Mouse (Mus musculus) midbrain, embryonic 11.5 days (tissue): ENCODE measurements around the gene Lgals4. TPM values are rescaled to one million over a fixed set of nuclear protein-coding genes. Genes with fewer than 3 reads are reported as not detected.

ENCODE experiments used
- ATAC-seq: fragments of 200-750 bp; cut with Nextera tagmentation; 2 replicates; pipeline ENCODE4 v1.8.0; 2017; ENCODE audit warnings: moderate TSS enrichment, moderate library complexity; ENCODE audit not compliant: low FRiP score
- DNase-seq: peaks from one replicate; pipeline ENCODE4 v3.0.0; 2015; ENCODE audit warnings: low spot score; ENCODE audit errors: missing footprints
- H3K27ac ChIP-seq: fragments of 300-500 bp; sonication (generic); 2 replicates; pipeline ENCODE4 v1.5.1; 2014; ENCODE audit warnings: low read depth, low read length
- H3K27me3 ChIP-seq: fragments of 300-500 bp; sonication (generic); 2 replicates; pipeline ENCODE4 v1.6.1; 2014; ENCODE audit warnings: mild to moderate bottlenecking, low read length, moderate library complexity, mixed read lengths; ENCODE audit not compliant: control insufficient read depth, insufficient read depth
- H3K36me3 ChIP-seq: fragments of 300-500 bp; sonication (generic); 2 replicates; pipeline ENCODE4 v1.6.1; 2014; ENCODE audit warnings: mild to moderate bottlenecking, low read length, moderate library complexity, mixed read lengths; ENCODE audit not compliant: control insufficient read depth, insufficient read depth
- H3K4me1 ChIP-seq: fragments of 300-500 bp; sonication (generic); 2 replicates; pipeline ENCODE4 v1.6.1; 2014; ENCODE audit warnings: low read length; ENCODE audit not compliant: control insufficient read depth, insufficient read depth
- H3K4me2 ChIP-seq: fragments of 300-500 bp; sonication (generic); 2 replicates; pipeline ENCODE4 v1.6.1; 2014; ENCODE audit warnings: mild to moderate bottlenecking, moderate library complexity
- H3K4me3 ChIP-seq: fragments of 300-500 bp; sonication (generic); 2 replicates; pipeline ENCODE4 v1.5.1; 2014; ENCODE audit warnings: low read depth, low read length
- H3K9ac ChIP-seq: fragments of 300-500 bp; sonication (generic); 2 replicates; pipeline ENCODE4 v1.6.1; 2014; ENCODE audit warnings: low read length
- H3K9me3 ChIP-seq: fragments of 300-500 bp; sonication (generic); 2 replicates; pipeline ENCODE4 v1.6.1; 2016; ENCODE audit warnings: low read length; ENCODE audit not compliant: control insufficient read depth
- WGBS: fragments of 180-500 bp; shearing (Covaris S2); extraction: QIAGEN DNeasy Blood & Tissue Kit; methylation state at CpG from one replicate; pipeline ENCODE4 v1.1.7; 2014; 5-methylcytosine and 5-hydroxymethylcytosine counted together
- polyA plus RNA-seq: library from polyadenylated mRNA; unstranded; fragments of >200 nt; fragmentation: Nextera tagmentation; extraction: Ambion mirVana; gene quantifications from 2 replicates; pipeline ENCODE4 v1.2.1, GENCODE M21; 2014

The Lgals4 gene
- polyA plus RNA-seq, 1 experiment from 2014 or later, result 1.7 TPM

DNA sequence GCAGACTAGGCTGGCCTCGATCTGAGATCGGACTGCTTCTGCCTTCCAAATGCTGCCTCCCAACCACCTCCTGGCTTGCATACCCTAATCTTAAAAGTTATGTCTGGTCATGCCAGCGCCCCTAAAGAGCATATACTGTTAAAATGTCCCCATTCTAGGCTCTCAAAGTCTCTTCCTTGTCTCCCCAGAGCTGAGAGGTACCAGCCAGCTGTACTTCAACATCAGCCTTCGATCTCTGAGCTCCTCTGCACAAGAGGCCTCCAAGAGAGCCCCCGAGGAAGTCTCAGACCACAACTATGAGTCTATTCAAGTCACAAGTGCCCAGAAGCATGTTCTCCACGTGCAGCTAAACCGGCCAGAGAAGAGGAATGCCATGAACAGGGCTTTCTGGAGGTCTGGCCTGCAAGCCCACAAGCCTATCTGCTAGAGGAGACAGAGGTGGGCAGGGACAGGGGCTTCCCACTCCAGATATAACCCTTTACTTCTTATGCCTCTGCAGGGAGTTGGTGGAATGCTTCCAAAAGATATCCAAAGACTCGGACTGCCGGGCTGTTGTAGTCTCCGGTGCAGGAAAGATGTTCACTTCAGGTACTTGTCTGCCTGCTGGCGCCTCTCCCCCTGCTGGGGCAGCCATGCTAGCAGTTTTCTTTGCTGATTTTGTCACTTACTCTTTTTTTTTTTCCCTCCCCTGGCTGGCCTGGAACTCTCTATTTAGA, 7.8 kb upstream of the Lgals4 start:
- peak overlapping the region; percentile 46 for H3K4me3 ChIP-seq
- H3K27ac ChIP-seq, result no peak overlapping the region
- H3K9ac ChIP-seq, result peak overlapping the region; percentile 70
- 66% methylated on average over 11 of the region's 11 CpGs for WGBS
- peaks cover 19% of the 10 kb centered on the region for H3K36me3 ChIP-seq
- H3K4me1 ChIP-seq, result peaks cover 11% of the 10 kb centered on the region
- H3K27me3 ChIP-seq, result no peaks in the 10 kb centered on the region
- H3K4me2 ChIP-seq, result peak overlapping the region; percentile 54
- DNase-seq (peak; percentile 86), ATAC-seq (no peak)
- no peaks in the 10 kb centered on the region for H3K9me3 ChIP-seq

DNA sequence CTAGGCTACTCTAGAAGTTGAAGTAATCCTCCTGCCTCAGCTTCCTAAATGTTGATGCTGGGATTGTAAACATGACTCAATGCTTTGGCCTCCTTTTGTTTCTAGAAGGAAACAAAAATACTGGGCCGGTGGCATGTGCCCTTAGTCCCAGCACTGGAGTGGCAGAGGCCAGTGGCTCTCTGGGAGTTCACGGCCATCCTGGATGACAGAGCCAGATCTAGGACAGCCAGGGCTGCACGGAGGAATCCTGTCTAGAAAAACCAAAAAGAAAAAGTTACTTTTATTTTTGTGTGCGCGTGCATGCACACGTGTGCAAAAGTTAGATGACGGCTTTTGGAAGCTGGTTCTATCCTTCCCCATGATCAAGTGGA, 7.3 kb upstream of the Lgals4 start:
- Histone ChIP-seq H3K27me3 (no peaks in the 10 kb centered on the region), H3K4me3 (no peak overlapping the region), H3K27ac (no peak overlapping the region), H3K9me3 (no peaks in the 10 kb centered on the region), H3K36me3 (peaks cover 13% of the 10 kb centered on the region), H3K4me2 (no peak overlapping the region), H3K9ac (no peak overlapping the region), H3K4me1 (peaks cover 8% of the 10 kb centered on the region)
- ATAC-seq, result no peak
- no peak for DNase-seq
- 93% methylated on average over 7 of the region's 7 CpGs for WGBS

DNA sequence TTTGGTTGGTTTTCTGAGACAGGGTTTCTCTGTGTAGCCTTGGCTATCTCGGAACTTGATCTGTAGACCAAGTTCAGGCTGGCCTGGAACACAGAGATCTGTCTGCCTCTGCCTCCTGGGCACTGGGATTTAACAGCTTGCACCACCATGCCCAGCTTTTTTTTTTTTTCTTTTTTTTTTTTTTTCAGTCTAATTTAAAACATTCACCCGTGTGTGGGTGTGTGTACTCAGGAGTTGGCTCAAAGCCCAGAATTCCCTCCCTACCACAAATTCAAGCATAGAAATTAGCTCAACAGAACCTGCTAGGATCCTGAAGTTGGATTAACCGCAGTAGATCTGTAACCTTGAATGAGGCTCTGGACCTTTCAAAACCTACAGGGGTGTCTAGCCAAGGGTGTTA, 6.3 kb upstream of the Lgals4 start:
- peaks cover 8% of the 10 kb centered on the region for H3K36me3 ChIP-seq
- peaks cover 7% of the 10 kb centered on the region; the same call in 1 of the 2 replicates for H3K4me1 ChIP-seq
- H3K27me3 ChIP-seq, result no peaks in the 10 kb centered on the region
- no peak overlapping the region for H3K27ac ChIP-seq
- ATAC-seq, result no peak
- DNase-seq, result no peak
- no peak overlapping the region for H3K4me3 ChIP-seq
- WGBS, result 81% methylated on average over 3 of the region's 3 CpGs
- H3K4me2 ChIP-seq, result no peak overlapping the region
- H3K9me3 ChIP-seq, result no peaks in the 10 kb centered on the region
- H3K9ac ChIP-seq, result no peak overlapping the region

DNA sequence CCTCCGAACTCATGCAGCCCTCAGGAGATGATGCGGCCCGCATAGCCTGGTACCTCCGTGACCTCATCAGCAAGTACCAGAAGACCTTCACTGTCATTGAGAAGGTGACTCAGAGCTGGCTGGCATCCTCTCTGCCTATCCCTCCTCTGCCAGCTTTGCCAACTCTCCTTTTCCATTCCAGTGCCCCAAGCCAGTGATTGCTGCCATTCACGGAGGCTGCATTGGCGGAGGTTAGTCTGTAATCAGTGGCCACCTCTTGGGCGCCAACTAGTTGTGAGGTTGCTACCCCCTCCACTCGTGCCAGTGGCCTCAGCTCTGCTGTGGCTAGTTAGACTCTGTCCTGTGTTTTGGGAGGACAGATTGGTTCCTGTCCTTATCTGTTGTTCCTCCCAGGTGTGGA, 3.8 kb upstream of the Lgals4 start:
- ATAC-seq (no peak), DNase-seq (no peak)
- Histone ChIP-seq H3K27me3 (no peaks in the 10 kb centered on the region), H3K36me3 (peaks cover 5% of the 10 kb centered on the region; the same call in 1 of the 2 replicates), H3K9me3 (no peaks in the 10 kb centered on the region), H3K27ac (no peak overlapping the region), H3K9ac (no peak overlapping the region), H3K4me1 (0 out of 2 replicates have a peak, but pooled peaks cover 4% of the 10 kb centered on the region), H3K4me2 (no peak overlapping the region), H3K4me3 (no peak overlapping the region)
- WGBS, result 90% methylated on average over 8 of the region's 8 CpGs

DNA sequence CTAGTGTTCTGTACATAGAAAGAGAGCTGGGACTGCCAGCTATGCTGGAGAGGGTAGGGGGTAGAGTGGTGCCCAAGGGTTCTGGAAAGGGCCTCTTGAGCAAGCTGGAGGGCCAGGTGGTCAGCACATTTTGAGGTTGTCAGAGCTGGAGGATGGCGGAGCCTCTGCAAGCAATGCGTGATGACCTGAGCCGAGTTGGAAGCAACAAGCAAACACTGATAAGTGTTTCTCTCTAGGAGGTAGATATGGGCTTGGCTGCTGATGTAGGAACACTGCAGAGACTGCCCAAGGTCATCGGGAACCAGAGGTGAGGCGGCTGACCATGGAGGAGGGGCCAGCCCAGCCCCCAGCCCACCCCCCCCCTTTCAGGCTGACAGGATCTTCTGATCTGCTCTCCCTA, 2.7 kb upstream of the Lgals4 start:
- DNase-seq (no peak), ATAC-seq (no peak)
- Histone ChIP-seq H3K27me3 (no peaks in the 10 kb centered on the region), H3K27ac (no peak overlapping the region), H3K36me3 (peaks cover 5% of the 10 kb centered on the region; the same call in 1 of the 2 replicates), H3K4me1 (0 out of 2 replicates have a peak, but pooled peaks cover 2% of the 10 kb centered on the region), H3K4me2 (no peak overlapping the region), H3K9me3 (no peaks in the 10 kb centered on the region), H3K9ac (no peak overlapping the region), H3K4me3 (no peak overlapping the region)
- WGBS, result 91% methylated on average over 5 of the region's 5 CpGs

DNA sequence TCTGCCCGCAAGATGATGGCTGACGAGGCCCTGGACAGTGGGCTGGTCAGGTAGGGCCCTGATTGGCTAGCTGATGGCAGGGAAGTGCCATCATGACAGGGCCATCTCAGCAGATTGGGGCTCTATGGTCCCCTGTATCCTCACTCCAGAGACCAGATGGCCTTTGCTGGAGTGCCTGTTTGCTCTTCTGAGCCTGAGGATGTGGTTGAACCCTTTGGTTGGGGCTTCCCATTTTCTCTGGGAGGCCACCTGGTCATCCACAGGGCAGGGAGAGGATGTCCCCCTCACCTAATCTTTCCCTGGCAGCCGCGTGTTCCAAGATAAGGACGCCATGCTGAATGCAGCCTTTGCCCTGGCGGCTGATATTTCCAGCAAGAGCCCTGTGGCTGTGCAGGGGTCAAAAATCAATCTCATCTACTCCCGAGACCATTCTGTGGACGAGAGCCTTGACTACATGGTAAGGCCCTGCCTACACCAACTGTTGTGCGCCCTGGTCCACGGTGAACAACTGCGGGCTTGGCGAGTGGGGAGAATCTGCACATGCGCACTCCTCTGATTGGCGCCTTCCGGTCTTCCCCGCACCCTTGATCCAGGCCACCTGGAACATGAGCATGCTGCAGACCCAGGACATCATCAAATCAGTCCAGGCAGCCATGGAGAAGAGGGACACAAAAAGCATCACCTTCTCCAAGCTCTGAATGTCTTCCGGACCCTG, 2.1 kb upstream of the Lgals4 start:
- Histone ChIP-seq H3K4me2 (no peak overlapping the region), H3K36me3 (peaks cover 5% of the 10 kb centered on the region; the same call in 1 of the 2 replicates), H3K27me3 (no peaks in the 10 kb centered on the region), H3K9ac (no peak overlapping the region), H3K4me3 (no peak overlapping the region), H3K27ac (no peak overlapping the region), H3K9me3 (no peaks in the 10 kb centered on the region), H3K4me1 (no peaks in the 10 kb centered on the region)
- 91% methylated on average over 17 of the region's 17 CpGs for WGBS
- DNase-seq (no peak), ATAC-seq (no peak)

DNA sequence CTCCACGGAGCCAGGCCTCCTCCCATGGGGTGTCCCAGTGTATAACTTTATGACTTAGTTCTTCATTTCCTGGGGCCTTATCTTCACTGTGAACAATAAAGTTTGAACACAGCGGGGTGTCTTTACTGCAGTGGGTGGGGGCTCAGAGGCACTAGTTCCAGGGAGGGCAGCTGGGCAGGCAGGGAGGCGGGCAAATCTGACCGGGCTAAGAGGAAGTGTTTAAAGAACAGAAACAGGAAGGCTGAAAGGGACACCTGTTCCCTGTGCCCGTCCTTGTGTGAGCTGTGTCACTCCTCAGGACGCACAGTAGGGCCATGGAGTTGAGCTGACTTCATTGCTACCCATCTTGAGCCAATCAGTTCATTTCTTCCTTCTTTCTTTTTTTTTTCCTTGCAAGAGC, 1.5 kb upstream of the Lgals4 start:
- no peak overlapping the region for H3K4me2 ChIP-seq
- no peaks in the 10 kb centered on the region for H3K4me1 ChIP-seq
- no peaks in the 10 kb centered on the region for H3K27me3 ChIP-seq
- no peaks in the 10 kb centered on the region for H3K9me3 ChIP-seq
- DNase-seq (no peak), ATAC-seq (no peak)
- peaks cover 5% of the 10 kb centered on the region; the same call in 1 of the 2 replicates for H3K36me3 ChIP-seq
- 82% methylated on average over 6 of the region's 6 CpGs for WGBS
- no peak overlapping the region for H3K27ac ChIP-seq
- no peak overlapping the region for H3K4me3 ChIP-seq
- no peak overlapping the region for H3K9ac ChIP-seq

DNA sequence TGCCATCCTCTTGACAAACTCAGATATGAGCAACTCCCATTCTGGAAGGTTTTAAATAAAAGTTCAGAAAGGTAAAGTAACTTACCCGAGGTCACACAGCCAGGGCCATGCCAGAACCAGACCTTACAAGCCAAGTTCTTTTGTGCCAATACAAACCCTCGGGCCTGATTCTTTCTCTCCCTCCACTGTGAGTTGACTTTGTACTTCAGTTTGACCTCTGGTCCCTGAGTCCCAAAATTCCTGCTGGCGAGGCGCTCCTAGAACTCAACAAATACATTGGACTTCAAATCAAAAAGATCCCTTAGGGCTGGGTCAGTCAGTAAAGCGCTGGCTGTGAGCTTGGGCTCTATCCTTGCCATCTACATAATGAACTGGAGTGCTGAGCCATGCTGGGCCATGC, 3.3 kb downstream of the Lgals4 start:
- no peaks in the 10 kb centered on the region for H3K4me1 ChIP-seq
- no peak for DNase-seq
- H3K9ac ChIP-seq, result no peak overlapping the region
- no peaks in the 10 kb centered on the region for H3K36me3 ChIP-seq
- H3K27me3 ChIP-seq, result no peaks in the 10 kb centered on the region
- H3K4me3 ChIP-seq, result no peak overlapping the region
- ATAC-seq, result no peak
- WGBS, result 82% methylated on average over 5 of the region's 5 CpGs
- H3K27ac ChIP-seq, result no peak overlapping the region
- no peak overlapping the region for H3K4me2 ChIP-seq
- H3K9me3 ChIP-seq, result no peaks in the 10 kb centered on the region

DNA sequence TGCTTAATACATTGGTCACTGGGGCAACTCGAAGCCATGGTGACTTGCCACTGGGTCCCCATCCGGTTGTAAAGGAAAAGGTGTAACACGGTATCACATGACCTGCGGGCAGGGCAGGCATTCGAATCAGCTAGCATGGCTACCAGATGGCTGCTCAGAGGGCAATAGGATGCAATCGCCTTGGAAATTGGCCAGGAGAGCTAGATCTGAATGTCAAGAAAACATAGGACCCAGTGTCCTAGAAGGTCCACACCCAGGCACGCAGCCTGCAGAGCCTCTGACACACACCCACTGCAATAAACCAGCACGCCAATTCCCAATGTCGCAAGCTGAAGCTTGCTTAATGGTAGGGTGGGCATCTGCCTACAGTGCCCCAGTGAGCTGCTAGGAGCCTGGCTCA, 4.7 kb downstream of the Lgals4 start:
- H3K4me2 ChIP-seq, result no peak overlapping the region
- no peaks in the 10 kb centered on the region for H3K9me3 ChIP-seq
- no peak overlapping the region for H3K27ac ChIP-seq
- 89% methylated on average over 9 of the region's 9 CpGs for WGBS
- DNase-seq (no peak), ATAC-seq (no peak)
- no peak overlapping the region for H3K4me3 ChIP-seq
- no peaks in the 10 kb centered on the region for H3K4me1 ChIP-seq
- no peak overlapping the region for H3K9ac ChIP-seq
- no peaks in the 10 kb centered on the region for H3K27me3 ChIP-seq
- no peaks in the 10 kb centered on the region for H3K36me3 ChIP-seq
